Mouse (Mus musculus) CH12.LX (cell line): ENCODE results near the gene Rab8b.

Source experiments
- BHLHE40 ChIP-seq: IDR thresholded peaks from 2 replicates; pipeline ENCODE4 v1.6.1; 2011; ENCODE audit warnings: mild to moderate bottlenecking, low read depth, low read length, improper control_type of control experiment
- CHD2 ChIP-seq: IDR thresholded peaks from 2 replicates; pipeline ENCODE4 v1.6.1; 2011; ENCODE audit warnings: low read length, improper control_type of control experiment
- CTCF ChIP-seq, 2 experiments: IDR thresholded peaks in 1 of 2; conservative IDR thresholded peaks in 1 of 2; 2 replicates each; pipeline ENCODE4 v1.5.1; 2011 to 2012; ENCODE audit warnings: low read depth in 2 of 2, low read length in 2 of 2, improper control_type of control experiment in 1 of 2, inconsistent platforms in 1 of 2, mild to moderate bottlenecking in 1 of 2, moderate library complexity in 1 of 2
- EP300 ChIP-seq: IDR thresholded peaks from 2 replicates; pipeline ENCODE4 v1.6.1; 2011; ENCODE audit warnings: low read length, improper control_type of control experiment
- KAT2A ChIP-seq: IDR thresholded peaks from 2 replicates; pipeline ENCODE4 v1.6.1; 2012; ENCODE audit warnings: low read length, improper control_type of control experiment, inconsistent platforms; ENCODE audit not compliant: insufficient replicate concordance
- MAFK ChIP-seq: IDR thresholded peaks from 2 replicates; pipeline ENCODE4 v1.6.1; 2011; ENCODE audit warnings: low read length, improper control_type of control experiment; ENCODE audit not compliant: insufficient replicate concordance
- MAZ ChIP-seq: IDR thresholded peaks from 2 replicates; pipeline ENCODE4 v1.6.1; 2012; ENCODE audit warnings: low read depth, mild to moderate bottlenecking, inconsistent platforms, low read length, improper control_type of control experiment, moderate library complexity
- RAD21 ChIP-seq: IDR thresholded peaks from 2 replicates; pipeline ENCODE4 v1.6.1; 2011; ENCODE audit warnings: low read depth, mild to moderate bottlenecking, low read length, improper control_type of control experiment, moderate library complexity
- ZMIZ1 ChIP-seq: IDR thresholded peaks from 2 replicates; pipeline ENCODE4 v1.6.1; 2012; ENCODE audit warnings: low read depth, mild to moderate bottlenecking, inconsistent platforms, low read length, improper control_type of control experiment

- TF ChIP-seq KAT2A (no peak), CTCF (conservative IDR thresholded peaks at IDR 0.05 in 1 of 2, IDR thresholded peaks at IDR 0.05 in 1 of 2; ENCODE audit: low read depth in 2 of 2, low read length in 2 of 2) (no peak), BHLHE40 (no peak), MAZ (no peak), ZMIZ1 (no peak), MAFK (no peak), EP300 (no peak), RAD21 (no peak), CHD2 (no peak)
Measured at GRCm38 (mm10) chr9:66874297-66874696, 45.2 kb downstream of the Rab8b start.
